Mouse (Mus musculus) hindbrain, postnatal 0 days (tissue): Measurements from ENCODE around the gene Paqr4. TPM values are rescaled to one million over a fixed set of nuclear protein-coding genes. Genes with fewer than 3 reads are reported as not detected.

ENCODE experiments used
- ATAC-seq: fragments of 200-750 bp; cut with Nextera tagmentation; 2 replicates; pipeline ENCODE4 v1.8.0; 2017; ENCODE audit warnings: mild to moderate bottlenecking, moderate TSS enrichment, moderate library complexity
- DNase-seq: peaks from one replicate; pipeline ENCODE4 v3.0.0-alpha.2; 2015; ENCODE audit warnings: low spot score
- H3K27ac ChIP-seq: fragments of 300-500 bp; sonication (generic); 2 replicates; pipeline ENCODE4 v1.5.1; 2014; ENCODE audit warnings: mild to moderate bottlenecking
- H3K27me3 ChIP-seq: fragments of 300-500 bp; sonication (generic); 2 replicates; pipeline ENCODE4 v1.6.1; 2014; ENCODE audit warnings: low read length, mixed read lengths; ENCODE audit not compliant: insufficient read depth
- H3K36me3 ChIP-seq: fragments of 300-500 bp; sonication (generic); 2 replicates; pipeline ENCODE4 v1.6.1; 2014; ENCODE audit warnings: low read length, mixed read lengths; ENCODE audit not compliant: insufficient read depth
- H3K4me1 ChIP-seq: fragments of 300-500 bp; sonication (generic); 2 replicates; pipeline ENCODE4 v1.6.1; 2014; ENCODE audit warnings: antibody characterized with exemption, low read length, mixed read lengths; ENCODE audit not compliant: insufficient read depth
- H3K4me2 ChIP-seq: fragments of 300-500 bp; sonication (generic); 2 replicates; pipeline ENCODE4 v1.6.1; 2014; ENCODE audit warnings: low read depth, mild to moderate bottlenecking, low read length, moderate library complexity, mixed read lengths
- H3K4me3 ChIP-seq: fragments of 300-500 bp; sonication (generic); 2 replicates; pipeline ENCODE4 v1.5.1; 2014; ENCODE audit warnings: low read length
- H3K9ac ChIP-seq: fragments of 300-500 bp; sonication (generic); replicated peaks from 2 replicates; pipeline ENCODE4 v1.6.1; 2014; ENCODE audit warnings: mild to moderate bottlenecking, low read length, moderate library complexity, mixed read lengths
- H3K9me3 ChIP-seq: fragments of 300-500 bp; sonication (generic); 2 replicates; pipeline ENCODE4 v1.6.1; 2016; ENCODE audit warnings: low read length, mixed read lengths
- CTCF ChIP-seq: IDR thresholded peaks from 2 replicates; pipeline ENCODE4 v1.5.1; 2016; ENCODE audit warnings: antibody characterized with exemption, control low read depth, low read depth
- WGBS: fragments of 180-500 bp; shearing (Covaris S2); extraction: QIAGEN DNeasy Blood & Tissue Kit; methylation state at CpG from one replicate; pipeline ENCODE4 v1.1.7; 2014; 5-methylcytosine and 5-hydroxymethylcytosine counted together
- polyA plus RNA-seq: library from polyadenylated mRNA; unstranded; fragments of >200 nt; fragmentation: Nextera tagmentation; extraction: Ambion mirVana; gene quantifications from 2 replicates; pipeline ENCODE4 v1.2.1, GENCODE M21; 2015
- total RNA-seq: library from RNA; depleted of rRNA; stranded (reverse); fragments of >200 nt; gene quantifications from 2 replicates; pipeline ENCODE4 v1.2.3, GENCODE M21; 2014

Gene Paqr4
- total and polyA plus RNA-seq, 2 experiments from 2014 or later = 72.1 to 120 TPM

DNA sequence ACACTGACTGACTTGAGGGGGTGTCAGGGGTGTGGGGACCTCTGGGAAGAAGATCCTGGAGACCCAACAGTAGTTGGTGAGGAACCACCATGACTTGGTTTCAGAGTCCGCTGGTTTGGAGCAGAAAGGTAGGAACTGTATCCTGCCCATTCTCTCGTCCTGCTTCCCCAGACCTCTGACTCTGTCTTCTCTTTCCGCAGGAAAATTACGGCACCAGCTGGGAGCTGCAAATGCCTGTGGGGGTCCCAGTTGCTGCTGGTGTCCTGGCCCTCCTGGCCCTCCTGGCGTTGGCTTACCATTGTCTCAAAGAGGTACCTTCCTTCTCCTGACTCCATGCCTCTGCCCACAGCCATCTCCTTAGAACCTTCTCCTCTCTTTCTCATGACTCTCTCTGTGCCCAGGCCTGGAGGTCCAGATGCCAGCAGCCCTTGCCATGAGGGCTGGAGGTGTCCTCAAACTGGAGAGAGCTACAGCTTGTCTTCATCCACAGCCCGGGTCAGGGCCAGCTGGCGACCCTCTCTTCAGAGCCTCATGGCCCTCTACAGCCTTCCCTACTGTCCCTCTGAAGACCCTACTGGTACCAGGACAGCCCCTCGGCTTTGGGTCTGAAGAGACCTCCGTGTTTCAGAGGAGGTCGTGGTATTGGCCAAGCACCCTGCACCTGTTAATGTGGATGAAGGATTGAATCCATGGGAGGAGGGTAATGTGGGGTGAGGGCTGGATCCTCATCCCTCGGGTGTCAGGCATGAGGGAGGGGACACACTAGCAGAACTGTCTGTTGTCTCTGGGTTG lies 8.9 kb upstream of the Paqr4 start:
- no peak for TF ChIP-seq CTCF
- H3K4me3 ChIP-seq = no peak overlapping the region
- H3K27me3 ChIP-seq = peaks cover 14% of the 10 kb centered on the region; the same call in 1 of the 2 replicates
- WGBS = 85% methylated on average over 11 of the region's 11 CpGs
- peaks cover 27% of the 10 kb centered on the region for H3K36me3 ChIP-seq
- H3K9ac ChIP-seq = no peak overlapping the region
- no peak for DNase-seq
- peak overlapping the region; percentile 26; the same call in 1 of the 2 replicates for H3K4me2 ChIP-seq
- H3K4me1 ChIP-seq = peaks cover 12% of the 10 kb centered on the region; the same call in 1 of the 2 replicates
- no peak for ATAC-seq
- H3K27ac ChIP-seq = no peak overlapping the region
- no peaks in the 10 kb centered on the region for H3K9me3 ChIP-seq

DNA sequence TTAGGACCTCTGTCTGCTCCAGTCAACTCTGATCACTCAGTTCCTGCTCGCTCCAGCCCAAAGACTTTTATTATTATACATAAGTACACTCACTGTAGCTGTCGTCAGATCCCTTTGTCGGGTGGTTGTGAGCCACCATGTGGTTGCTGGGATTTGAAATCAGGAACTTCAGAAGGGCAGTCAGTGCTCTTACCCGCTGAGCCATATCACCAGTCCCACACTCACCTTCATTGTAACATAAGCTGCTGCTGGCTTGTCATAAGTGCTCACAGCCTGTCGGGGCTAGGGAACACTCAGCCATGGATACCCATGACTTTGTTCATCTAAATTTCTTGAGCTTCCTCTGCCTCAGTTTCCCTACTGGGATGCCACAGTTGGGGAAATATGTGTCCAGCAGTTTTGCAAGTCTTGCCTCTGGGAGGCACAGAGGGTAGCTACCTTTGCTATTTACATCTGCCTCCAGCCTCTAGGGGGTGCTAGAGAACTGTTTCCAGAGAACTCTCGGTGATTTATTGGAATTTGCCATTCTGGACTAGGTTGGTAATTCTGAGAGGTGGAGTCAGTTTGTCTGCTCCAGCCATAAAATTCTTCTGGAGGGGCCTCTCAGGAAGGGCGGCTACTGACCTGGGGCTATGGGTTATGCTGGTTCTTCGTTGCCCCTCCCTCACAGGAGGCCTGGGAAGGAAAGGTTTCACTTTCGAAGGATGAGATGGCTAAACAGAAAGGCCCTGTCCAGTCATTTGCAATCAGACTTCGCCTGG lies 8.1 kb upstream of the Paqr4 start:
- Histone ChIP-seq H3K4me1 (peaks cover 13% of the 10 kb centered on the region; the same call in 1 of the 2 replicates), H3K36me3 (peaks cover 21% of the 10 kb centered on the region), H3K4me3 (no peak overlapping the region), H3K9ac (no peak overlapping the region), H3K27me3 (peaks cover 21% of the 10 kb centered on the region; the same call in 1 of the 2 replicates), H3K4me2 (peak overlapping the region; percentile 26; the same call in 1 of the 2 replicates), H3K27ac (no peak overlapping the region), H3K9me3 (no peaks in the 10 kb centered on the region)
- ATAC-seq (no peak), DNase-seq (peak; percentile 81)
- TF ChIP-seq CTCF = peak; percentile 80
- WGBS = 38% methylated on average over 10 of the region's 10 CpGs

DNA sequence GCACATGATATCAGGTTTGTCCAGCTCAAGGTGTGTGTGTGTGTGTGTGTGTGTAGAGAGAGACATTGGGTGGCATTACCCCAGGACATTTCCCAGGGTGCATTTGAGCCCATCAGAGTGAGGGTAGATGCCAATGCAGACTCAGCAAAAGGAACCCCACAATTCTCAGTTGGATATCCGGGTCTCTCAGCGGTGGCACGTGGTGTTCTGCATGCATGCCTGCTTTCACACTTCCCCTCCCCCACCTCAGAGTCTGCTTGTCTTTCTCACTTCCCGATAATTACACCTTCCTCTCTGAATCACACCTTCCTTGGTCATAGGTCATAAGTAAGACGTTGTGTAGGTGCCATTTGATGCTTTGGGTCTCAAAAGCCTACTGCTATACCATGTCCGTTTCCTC lies 7.4 kb upstream of the Paqr4 start:
- ATAC-seq = no peak
- Histone ChIP-seq H3K27me3 (peaks cover 29% of the 10 kb centered on the region), H3K9ac (no peak overlapping the region), H3K4me1 (peaks cover 13% of the 10 kb centered on the region; the same call in 1 of the 2 replicates), H3K4me2 (no peak overlapping the region), H3K9me3 (no peaks in the 10 kb centered on the region), H3K4me3 (no peak overlapping the region), H3K36me3 (peaks cover 15% of the 10 kb centered on the region), H3K27ac (no peak overlapping the region)
- TF ChIP-seq CTCF = no peak
- 37% methylated on average over 6 of the region's 6 CpGs for WGBS
- DNase-seq = no peak

DNA sequence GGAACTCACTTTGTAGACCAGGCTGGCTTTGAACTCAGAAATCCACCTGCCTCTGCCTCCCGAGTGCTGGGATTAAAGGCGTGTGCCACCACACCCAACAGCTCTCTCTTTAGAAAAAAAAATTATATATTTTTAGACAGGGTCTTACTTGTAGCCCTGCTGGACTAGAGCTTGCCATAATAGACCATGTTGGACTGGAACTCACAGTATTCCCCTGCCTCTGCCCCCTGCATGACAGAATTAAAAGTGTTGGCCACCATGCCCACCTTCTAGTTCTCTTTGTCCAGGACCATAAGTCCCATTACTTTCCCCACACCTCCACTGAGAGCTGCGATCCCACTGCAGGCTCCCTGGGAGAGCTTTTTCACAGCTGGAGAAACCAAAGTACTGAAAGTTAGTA lies 6.8 kb upstream of the Paqr4 start:
- Histone ChIP-seq H3K4me3 (no peak overlapping the region), H3K27ac (no peak overlapping the region), H3K4me1 (peaks cover 14% of the 10 kb centered on the region; the same call in 1 of the 2 replicates), H3K27me3 (peaks cover 34% of the 10 kb centered on the region), H3K36me3 (peaks cover 10% of the 10 kb centered on the region), H3K9ac (no peak overlapping the region), H3K4me2 (no peak overlapping the region), H3K9me3 (no peaks in the 10 kb centered on the region)
- TF ChIP-seq CTCF = no peak
- DNase-seq (no peak), ATAC-seq (no peak)
- 85% methylated on average over 3 of the region's 3 CpGs for WGBS

DNA sequence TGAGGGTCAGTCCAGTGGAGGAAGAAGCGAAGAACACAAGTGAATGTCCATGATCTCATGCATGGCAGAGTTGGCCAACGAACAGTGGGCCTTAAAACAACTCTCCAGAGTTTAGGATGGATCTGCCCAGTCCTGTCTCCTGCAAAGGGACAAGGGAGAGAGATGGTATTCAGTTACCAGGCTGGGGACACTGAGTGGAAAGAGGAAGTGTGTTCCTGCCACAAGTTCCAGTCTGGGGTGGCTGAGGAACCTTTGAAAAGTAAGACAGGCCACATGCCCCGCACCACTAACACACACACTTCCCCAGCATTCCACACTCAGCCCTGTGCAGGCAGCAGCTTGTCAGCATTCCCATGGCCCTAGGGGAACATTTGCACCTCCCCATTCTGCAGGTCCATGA lies 6.1 kb upstream of the Paqr4 start:
- no peak for TF ChIP-seq CTCF
- Histone ChIP-seq H3K4me2 (no peak overlapping the region), H3K4me1 (peaks cover 17% of the 10 kb centered on the region; the same call in 1 of the 2 replicates), H3K4me3 (no peak overlapping the region), H3K27me3 (peaks cover 41% of the 10 kb centered on the region), H3K9me3 (no peaks in the 10 kb centered on the region), H3K27ac (no peak overlapping the region), H3K36me3 (peaks cover 6% of the 10 kb centered on the region), H3K9ac (no peak overlapping the region)
- ATAC-seq (no peak), DNase-seq (no peak)
- WGBS = 88% methylated on average over 3 of the region's 3 CpGs

DNA sequence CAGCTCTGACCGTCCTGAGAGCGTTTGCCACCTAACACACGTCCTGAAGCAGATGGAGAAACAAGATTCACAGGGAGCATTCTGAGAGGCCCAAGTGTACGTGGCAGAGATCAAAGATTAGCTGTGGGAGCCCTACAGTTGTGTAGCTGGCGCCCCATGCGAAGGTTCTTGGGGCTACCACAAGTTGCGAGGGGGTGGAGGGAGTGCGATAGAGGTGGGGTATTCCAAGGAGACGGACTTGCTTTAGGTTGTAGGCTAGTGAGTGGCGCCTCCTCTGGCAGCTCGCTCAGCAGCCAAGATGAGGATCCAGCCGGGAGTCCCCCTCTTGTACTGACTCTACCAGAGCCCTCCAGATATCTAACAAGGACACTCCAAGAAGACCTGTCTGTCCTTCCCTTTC lies 5.6 kb upstream of the Paqr4 start:
- ATAC-seq = no peak
- WGBS = 4% methylated on average over 12 of the region's 12 CpGs
- Histone ChIP-seq H3K9ac (no peak overlapping the region), H3K4me2 (peak overlapping the region; percentile 65), H3K36me3 (peaks cover 1% of the 10 kb centered on the region; the same call in 1 of the 2 replicates), H3K27ac (no peak overlapping the region), H3K27me3 (peaks cover 46% of the 10 kb centered on the region), H3K4me3 (peak overlapping the region; percentile 40), H3K4me1 (peaks cover 17% of the 10 kb centered on the region; the same call in 1 of the 2 replicates), H3K9me3 (no peaks in the 10 kb centered on the region)
- peak; percentile 49 for TF ChIP-seq CTCF
- DNase-seq = no peak
